Mouse (Mus musculus) naive thymus-derived CD4-positive, alpha-beta T cell, adult 2 months (primary cell): ENCODE results near the gene Cdk14.

Experiments used
- DNase-seq: peaks from one replicate; pipeline ENCODE4 v3.0.0-alpha.2; 2011; ENCODE audit warnings: low read depth

Cdk14 gene

GRCm38 (mm10) chr5:4851934-4852710 lies 568.0 kb downstream of the Cdk14 start:
- DNase-seq = no peak

- no peak for DNase-seq
Measured at GRCm38 (mm10) chr5:4851245-4851933, 568.7 kb downstream of the Cdk14 start.

GRCm38 (mm10) chr5:4834819-4835480 lies 585.2 kb downstream of the Cdk14 start:
- DNase-seq = no peak

GRCm38 (mm10) chr5:4833940-4834339 lies 586.2 kb downstream of the Cdk14 start:
- no peak for DNase-seq

- DNase-seq = no peak
Measured at GRCm38 (mm10) chr5:4826886-4827285, 593.2 kb downstream of the Cdk14 start.

GRCm38 (mm10) chr5:4825951-4826350 lies 594.2 kb downstream of the Cdk14 start:
- no peak for DNase-seq

GRCm38 (mm10) chr5:4825076-4825475 lies 595.0 kb downstream of the Cdk14 start:
- no peak for DNase-seq

- DNase-seq = no peak
Measured at GRCm38 (mm10) chr5:4824171-4824570, 595.9 kb downstream of the Cdk14 start.

GRCm38 (mm10) chr5:4822041-4822440 lies 598.1 kb downstream of the Cdk14 start:
- no peak for DNase-seq

- no peak for DNase-seq
Measured at GRCm38 (mm10) chr5:4821368-4821771, 598.7 kb downstream of the Cdk14 start.

- no peak for DNase-seq
Measured at GRCm38 (mm10) chr5:4816981-4817380, 603.1 kb downstream of the Cdk14 start.

GRCm38 (mm10) chr5:4814465-4815204 lies 605.5 kb downstream of the Cdk14 start:
- no peak for DNase-seq

GRCm38 (mm10) chr5:4813357-4813756 lies 606.8 kb downstream of the Cdk14 start:
- DNase-seq = no peak

GRCm38 (mm10) chr5:4812036-4812729 lies 607.9 kb downstream of the Cdk14 start:
- DNase-seq = no peak

GRCm38 (mm10) chr5:4805228-4805627 lies 614.9 kb downstream of the Cdk14 start:
- DNase-seq = no peak

- no peak for DNase-seq
Measured at GRCm38 (mm10) chr5:4803708-4804107, 616.4 kb downstream of the Cdk14 start.

- DNase-seq = no peak
Measured at GRCm38 (mm10) chr5:4801971-4802370, 618.1 kb downstream of the Cdk14 start.

GRCm38 (mm10) chr5:4801096-4801850 lies 618.8 kb downstream of the Cdk14 start:
- DNase-seq = no peak

- no peak for DNase-seq
Measured at GRCm38 (mm10) chr5:4791219-4791618, 628.9 kb downstream of the Cdk14 start.

GRCm38 (mm10) chr5:4790265-4790664 lies 629.8 kb downstream of the Cdk14 start:
- DNase-seq = no peak

- DNase-seq = no peak
Measured at GRCm38 (mm10) chr5:4788484-4788883, 631.6 kb downstream of the Cdk14 start.
